ENCODE assay signal across 22 mouse cellular contexts in genomic region chr13:101244326-101244725, GRCm38 (mm10).
A peak's percentile ranks its signal among the peaks of the same experiment; 100 is the strongest.
DNase-seq lines count a peak whose midpoint lies in the region; ATAC-seq and TF ChIP-seq lines count a peak whose summit lies in the region.
"Had no signal": no experiment of that assay in that cellular context is flagged by ENCODE, and none has a peak within 500 bp of the region (broad histone marks: within the 10 kb centered on the region; RNA-seq: fewer than 3 reads in every experiment).

No protein-coding gene starts in this region.

- peak overlapping the region; percentile 25 for H3K4me2 ChIP-seq in myocyte (ENCODE audit: low read depth)
- no peak overlapping the region for H3K4me2 ChIP-seq in kidney, embryonic 16.5 days (replicated peaks; ENCODE audit: low read depth, low read length)
- H3K4me2 ChIP-seq: embryonic facial prominence, embryonic 12.5 days; forebrain, embryonic 12.5 days; heart, embryonic 12.5 days; hindbrain, embryonic 15.5 days had no signal

- WGBS in kidney, embryonic 16.5 days = 93% methylated on average over 3 of the region's 3 CpGs

- no peaks in the 10 kb centered on the region for H3K27me3 ChIP-seq in myocyte (ENCODE audit: control insufficient read depth, insufficient read depth, insufficient read length)
- no peaks in the 10 kb centered on the region for H3K27me3 ChIP-seq in kidney, embryonic 16.5 days (ENCODE audit: insufficient read depth, low read length)
- H3K27me3 ChIP-seq: CH12.LX; embryonic facial prominence, embryonic 12.5 days; forebrain, embryonic 12.5 days; heart, embryonic 12.5 days; hindbrain, embryonic 15.5 days had no signal

- no peaks in the 10 kb centered on the region for H3K36me3 ChIP-seq in myocyte (ENCODE audit: control insufficient read depth, insufficient read depth)
- H3K36me3 ChIP-seq in kidney, embryonic 16.5 days (ENCODE audit: insufficient read depth, low read length) = no peaks in the 10 kb centered on the region
- H3K36me3 ChIP-seq: embryonic facial prominence, embryonic 12.5 days; forebrain, embryonic 12.5 days; heart, embryonic 12.5 days; hindbrain, embryonic 15.5 days had no signal

- no peak overlapping the region for H3K9ac ChIP-seq in kidney, embryonic 16.5 days (replicated peaks; ENCODE audit: low read length)
- H3K9ac ChIP-seq: embryonic facial prominence, embryonic 12.5 days; forebrain, embryonic 12.5 days; heart, embryonic 12.5 days; hindbrain, embryonic 15.5 days had no signal

- peak; percentile 8 for DNase-seq in gastrocnemius, postnatal 25 days
- DNase-seq in gastrocnemius, adult 8-10 months (ENCODE audit: low spot score in 2 of 2) = no peak
- DNase-seq in 3T3-L1 (ENCODE audit: low read depth, low spot score) = peak; percentile 16
- peak; percentile 1 for DNase-seq in NIH3T3 (ENCODE audit: low read depth)
- DNase-seq in adrenal gland, postnatal 36 days = no peak
- DNase-seq: adrenal gland, adult 2 months; adrenal gland, postnatal 25 days; cerebellum, adult 11 months; cerebellum, adult 8-10 months; cerebellum, postnatal 14 days; gastrocnemius, postnatal 10 days; heart, postnatal 36 days; kidney, adult 11 months had no signal

- H3ac ChIP-seq in myocyte (ENCODE audit: control insufficient read depth, insufficient read length) = no peak overlapping the region

- H3K9me3 ChIP-seq in kidney, embryonic 16.5 days (ENCODE audit: low read length) = no peaks in the 10 kb centered on the region
- H3K9me3 ChIP-seq: embryonic facial prominence, embryonic 12.5 days; forebrain, embryonic 12.5 days; heart, embryonic 12.5 days; hindbrain, embryonic 15.5 days had no signal

- H3K4me3 ChIP-seq in myocyte = no peak overlapping the region
- H3K4me3 ChIP-seq in kidney, embryonic 16.5 days (ENCODE audit: low read length) = no peak overlapping the region
- H3K4me3 ChIP-seq: embryonic facial prominence, embryonic 12.5 days; forebrain, embryonic 12.5 days; heart, embryonic 12.5 days; hindbrain, embryonic 15.5 days had no signal

- no peaks in the 10 kb centered on the region for H3K79me2 ChIP-seq in myocyte (ENCODE audit: control insufficient read depth, insufficient read depth)

- H3K4me1 ChIP-seq in kidney, embryonic 16.5 days (ENCODE audit: insufficient read depth, low read length) = no peaks in the 10 kb centered on the region
- H3K4me1 ChIP-seq: embryonic facial prominence, embryonic 12.5 days; forebrain, embryonic 12.5 days; heart, embryonic 12.5 days; hindbrain, embryonic 15.5 days had no signal

- ATAC-seq in kidney, embryonic 16.5 days (ENCODE audit: low FRiP score, low TSS enrichment) = no peak
- ATAC-seq: activated CD4-positive, CD25-positive, alpha-beta regulatory T cell, adult 4 months; forebrain, embryonic 16.5 days had no signal

- H3K27ac ChIP-seq in kidney, embryonic 16.5 days (ENCODE audit: low read length) = no peak overlapping the region
- H3K27ac ChIP-seq: embryonic facial prominence, embryonic 12.5 days; forebrain, embryonic 12.5 days; hindbrain, embryonic 15.5 days had no signal

- no peak for TF ChIP-seq POLR2A in myocyte (IDR thresholded peaks at IDR 0.05; ENCODE audit: insufficient read length, low read depth)

TF ChIP-seq in myocyte, 11 proteins besides CTCF, POLR2A, EP300 and RAD21:
- TF ChIP-seq USF1 (IDR thresholded peaks at IDR 0.05; ENCODE audit: low read depth) (no peak), MYOD1 (IDR thresholded peaks at IDR 0.05; ENCODE audit: control insufficient read depth in 1 of 3, insufficient read length in 2 of 3, low read depth in 2 of 3) (no peak), MYOG (IDR thresholded peaks at IDR 0.05; ENCODE audit: control insufficient read depth in 1 of 3, insufficient read depth in 1 of 3, insufficient read length in 2 of 3, low read depth in 2 of 3) (no peak), POLR2AphosphoS2 (IDR thresholded peaks at IDR 0.05; ENCODE audit: insufficient read length, low read depth) (no peak), TCF12 (IDR thresholded peaks at IDR 0.05; ENCODE audit: insufficient read depth, poor library complexity, severe bottlenecking) (no peak), CEBPB (IDR thresholded peaks at IDR 0.05; ENCODE audit: insufficient read depth, poor library complexity, severe bottlenecking) (no peak), SRF (IDR thresholded peaks at IDR 0.05; ENCODE audit: control insufficient read depth, insufficient read length, low read depth) (no peak), TCF3 (IDR thresholded peaks at IDR 0.05; ENCODE audit: insufficient read length, low read depth) (no peak), REST (IDR thresholded peaks at IDR 0.05; ENCODE audit: insufficient read depth, insufficient read length) (no peak), MAX (IDR thresholded peaks at IDR 0.05; ENCODE audit: low read depth) (no peak), E2F4 (IDR thresholded peaks at IDR 0.05; ENCODE audit: insufficient read depth) (no peak)

Comparison
In these comparisons a context has a peak if more than half of its experiments do, and no peak if none do; other contexts are left out.
1. DNase-seq: peak in gastrocnemius, postnatal 25 days (single experiment), 3T3-L1 (single experiment) and NIH3T3 (single experiment); none in gastrocnemius, adult 8-10 months (0 of 2) and adrenal gland, postnatal 36 days (0 of 2).